Mouse (Mus musculus) left cerebral cortex, adult 11 months (tissue): Measurements from ENCODE around the gene Olfr231.

ENCODE experiments used
- DNase-seq: peaks from one replicate; pipeline ENCODE4 v3.0.0; 2022; ENCODE audit warnings: low spot score

Olfr231 gene

GRCm38 (mm10) chr1:174121062-174121461 is at the start of gene Olfr231:
Gene Olfr231, minus strand, starts transcription at chr1:174121162.
- no peak for DNase-seq

- DNase-seq: no peak
Measured at GRCm38 (mm10) chr1:174169024-174169423, 48.1 kb upstream of the Olfr231 start.

- DNase-seq: no peak
Measured at GRCm38 (mm10) chr1:174159095-174159494, 38.1 kb upstream of the Olfr231 start.

GRCm38 (mm10) chr1:174158512-174158911 is 37.5 kb upstream of the Olfr231 start:
- no peak for DNase-seq

- no peak for DNase-seq
Measured at GRCm38 (mm10) chr1:174157622-174158021, 36.7 kb upstream of the Olfr231 start.

GRCm38 (mm10) chr1:174155333-174155732 is 34.4 kb upstream of the Olfr231 start, which contains the start of gene Olfr420:
Gene Olfr420, plus strand, starts transcription at chr1:174155633.
- DNase-seq: no peak

- DNase-seq: no peak
Measured at GRCm38 (mm10) chr1:174149289-174149688, 28.3 kb upstream of the Olfr231 start.

- no peak for DNase-seq
Measured at GRCm38 (mm10) chr1:174146696-174147095, 25.7 kb upstream of the Olfr231 start.

GRCm38 (mm10) chr1:174141384-174141783 is 20.4 kb upstream of the Olfr231 start:
- DNase-seq: no peak

GRCm38 (mm10) chr1:174131999-174132398 is 11.0 kb upstream of the Olfr231 start:
- DNase-seq: no peak

GRCm38 (mm10) chr1:174131217-174131616 is 10.3 kb upstream of the Olfr231 start, which contains the start of gene Olfr424:
Gene Olfr424, plus strand, starts transcription at chr1:174131517.
- DNase-seq: no peak

- no peak for DNase-seq
Measured at GRCm38 (mm10) chr1:174103735-174104134, 17.2 kb downstream of the Olfr231 start.

- DNase-seq: no peak
Measured at GRCm38 (mm10) chr1:174096591-174096990, 24.4 kb downstream of the Olfr231 start, which contains the start of gene Olfr427. Gene Olfr427, plus strand, starts transcription at chr1:174096891.

- no peak for DNase-seq
Measured at GRCm38 (mm10) chr1:174084031-174084430, 36.9 kb downstream of the Olfr231 start, which contains the start of gene Olfr429. Gene Olfr429, plus strand, starts transcription at chr1:174084331.

GRCm38 (mm10) chr1:174066305-174066704 is 54.7 kb downstream of the Olfr231 start, which contains the start of gene Olfr430:
Gene Olfr430, plus strand, starts transcription at chr1:174066605.
- DNase-seq: no peak
